Mouse (Mus musculus) liver, embryonic 14.5 days (tissue): Measurements from ENCODE around the gene Eps8l2. TPM values are rescaled to one million over a fixed set of nuclear protein-coding genes. Genes with fewer than 3 reads are reported as not detected.
A peak's percentile ranks its signal among the peaks of the same experiment; 100 is the strongest.

ENCODE experiments used
- ATAC-seq: fragments of 200-750 bp; cut with Nextera tagmentation; 2 replicates; pipeline ENCODE4 v1.8.0; 2017; ENCODE audit warnings: moderate number of reproducible peaks, mild to moderate bottlenecking, moderate library complexity; ENCODE audit not compliant: insufficient read depth
- DNase-seq, 3 experiments: peaks; one replicate each; pipeline ENCODE4 v3.0.0-alpha.2; 2012 to 2013; ENCODE audit warnings: low read depth in 3 of 3, low spot score in 3 of 3
- H3K27ac ChIP-seq: fragments of 300-500 bp; sonication (generic); 2 replicates; pipeline ENCODE4 v1.5.1; 2014; ENCODE audit warnings: moderate library complexity, mild to moderate bottlenecking, control low read depth, inconsistent platforms
- H3K27me3 ChIP-seq: fragments of 300-500 bp; sonication (generic); 2 replicates; pipeline ENCODE4 v1.6.1; 2014; ENCODE audit warnings: mild to moderate bottlenecking, low read length, moderate library complexity; ENCODE audit not compliant: control insufficient read depth, insufficient read depth
- H3K36me3 ChIP-seq: fragments of 300-500 bp; sonication (generic); replicated peaks from 2 replicates; pipeline ENCODE4 v1.6.1; 2014; ENCODE audit warnings: low read depth; ENCODE audit not compliant: control insufficient read depth, insufficient read depth
- H3K4me1 ChIP-seq, 2 experiments: fragments of 200-500 bp in 1 of 2; fragments of 300-500 bp in 1 of 2; sonication (generic) in 1 of 2; replicated peaks; 2 replicates each; pipeline ENCODE4 v1.6.1; 2012 to 2014; ENCODE audit warnings: antibody characterized with exemption in 1 of 2, inconsistent platforms in 1 of 2, low read length in 1 of 2; ENCODE audit not compliant: control insufficient read depth in 2 of 2, insufficient read depth in 2 of 2
- H3K4me2 ChIP-seq: fragments of 300-500 bp; sonication (generic); 2 replicates; pipeline ENCODE4 v1.6.1; 2014; ENCODE audit warnings: low read depth, mild to moderate bottlenecking, control low read depth, moderate library complexity
- H3K4me3 ChIP-seq, 2 experiments: fragments of 200-500 bp in 1 of 2; fragments of 300-500 bp in 1 of 2; sonication (generic) in 1 of 2; 2 replicates each; pipeline ENCODE4 v1.5.1; 2012 to 2014; ENCODE audit warnings: low read depth in 2 of 2, low read length in 2 of 2, mild to moderate bottlenecking in 2 of 2, control low read depth in 1 of 2, inconsistent platforms in 1 of 2, moderate library complexity in 1 of 2; ENCODE audit not compliant: insufficient read depth in 1 of 2
- H3K9ac ChIP-seq: fragments of 300-500 bp; sonication (generic); replicated peaks from 2 replicates; pipeline ENCODE4 v1.6.1; 2014; ENCODE audit warnings: mild to moderate bottlenecking, control low read depth, moderate library complexity
- H3K9me3 ChIP-seq: fragments of 300-500 bp; sonication (generic); 2 replicates; pipeline ENCODE4 v1.6.1; 2016; ENCODE audit warnings: low read length, mixed read lengths; ENCODE audit not compliant: control insufficient read depth
- CTCF ChIP-seq: IDR thresholded peaks from 2 replicates; pipeline ENCODE4 v1.5.1; 2016; ENCODE audit warnings: antibody characterized with exemption, low read depth, control low read depth
- EP300 ChIP-seq: IDR thresholded peaks from 2 replicates; pipeline ENCODE4 v1.6.1; 2016; ENCODE audit warnings: antibody characterized with exemption, low read depth
- WGBS: fragments of 180-500 bp; shearing (Covaris S2); extraction: QIAGEN DNeasy Blood & Tissue Kit; methylation state at CpG from one replicate; pipeline ENCODE4 v1.1.7; 2014; ENCODE audit not compliant: insufficient replicate concordance; 5-methylcytosine and 5-hydroxymethylcytosine counted together
- polyA plus RNA-seq, 2 experiments: library from polyadenylated mRNA; depleted of rRNA in 1 of 2; stranded (reverse) in 1 of 2; unstranded in 1 of 2; fragments of >200 nt; fragmentation: Nextera tagmentation in 1 of 2; extraction: Ambion mirVana in 1 of 2; gene quantifications; 2 replicates each; pipeline versions ENCODE4 v1.2.1 to v1.2.3; 2012 to 2014

The Eps8l2 gene
- polyA plus RNA-seq, 2 experiments = 6.6 to 7.9 TPM

GRCm38 (mm10) chr7:141355051-141355450, 16.4 kb downstream of the Eps8l2 start:
- TF ChIP-seq CTCF (no peak), EP300 (no peak)
- H3K4me2 ChIP-seq = no peak overlapping the region
- no peaks in the 10 kb centered on the region for H3K27me3 ChIP-seq
- no peaks in the 10 kb centered on the region for H3K36me3 ChIP-seq
- H3K4me1 ChIP-seq = no peaks in the 10 kb centered on the region; a peak in 1 of 4 replicates
- ATAC-seq (no peak), DNase-seq (no peak)
- no peak overlapping the region for H3K27ac ChIP-seq
- no peak overlapping the region for H3K4me3 ChIP-seq
- H3K9me3 ChIP-seq = no peaks in the 10 kb centered on the region
- no peak overlapping the region for H3K9ac ChIP-seq
- WGBS = 61% methylated on average over 8 of the region's 8 CpGs

- 48% methylated on average over 12 of the region's 12 CpGs for WGBS
- ATAC-seq (peak; percentile 27; the same call in 1 of the 2 replicates), DNase-seq (no peak)
- Histone ChIP-seq H3K9ac (no peak overlapping the region), H3K4me1 (no peaks in the 10 kb centered on the region; a peak in 1 of 4 replicates), H3K9me3 (no peaks in the 10 kb centered on the region), H3K4me2 (no peak overlapping the region), H3K36me3 (no peaks in the 10 kb centered on the region), H3K27me3 (no peaks in the 10 kb centered on the region), H3K4me3 (no peak overlapping the region), H3K27ac (no peak overlapping the region)
- TF ChIP-seq CTCF = peak; percentile 47
- TF ChIP-seq EP300 = no peak
Observed at GRCm38 (mm10) chr7:141355626-141356326, 17.1 kb downstream of the Eps8l2 start.

GRCm38 (mm10) chr7:141356971-141357370, 18.3 kb downstream of the Eps8l2 start:
- Histone ChIP-seq H3K4me2 (no peak overlapping the region), H3K4me1 (no peaks in the 10 kb centered on the region; a peak in 1 of 4 replicates), H3K9me3 (no peaks in the 10 kb centered on the region), H3K27me3 (peaks cover 3% of the 10 kb centered on the region), H3K4me3 (no peak overlapping the region), H3K36me3 (no peaks in the 10 kb centered on the region), H3K27ac (no peak overlapping the region), H3K9ac (no peak overlapping the region)
- 55% methylated on average over 14 of the region's 14 CpGs for WGBS
- ATAC-seq (no peak), DNase-seq (no peak)
- TF ChIP-seq CTCF (no peak), EP300 (no peak)

GRCm38 (mm10) chr7:141361510-141361909, 22.8 kb downstream of the Eps8l2 start:
- ATAC-seq (no peak), DNase-seq (no peak)
- TF ChIP-seq EP300 (no peak), CTCF (no peak)
- Histone ChIP-seq H3K36me3 (no peaks in the 10 kb centered on the region), H3K9me3 (no peaks in the 10 kb centered on the region), H3K9ac (no peak overlapping the region), H3K4me1 (peaks cover 25% of the 10 kb centered on the region in 2 experiments), H3K4me2 (no peak overlapping the region), H3K27me3 (peaks cover 3% of the 10 kb centered on the region), H3K4me3 (no peak overlapping the region), H3K27ac (no peak overlapping the region)
- 23% methylated on average over 24 of the region's 24 CpGs for WGBS

GRCm38 (mm10) chr7:141363106-141363751, 24.5 kb downstream of the Eps8l2 start:
- peak overlapping the region; percentile 73 for H3K4me2 ChIP-seq
- ATAC-seq (peak; percentile 66), DNase-seq (peak; percentile 75 to 80 (median 76))
- peaks cover 25% of the 10 kb centered on the region in 2 experiments for H3K4me1 ChIP-seq
- TF ChIP-seq EP300 (no peak), CTCF (peak; percentile 92)
- H3K4me3 ChIP-seq = no peak overlapping the region
- H3K9ac ChIP-seq = peak overlapping the region; percentile 66
- 47% methylated on average over 4 of the region's 4 CpGs for WGBS
- no peaks in the 10 kb centered on the region for H3K9me3 ChIP-seq
- no peaks in the 10 kb centered on the region for H3K36me3 ChIP-seq
- peaks cover 3% of the 10 kb centered on the region for H3K27me3 ChIP-seq
- H3K27ac ChIP-seq = peak overlapping the region; percentile 92
